Mouse (Mus musculus): Measurements from ENCODE around the gene Tlr6. TPM values are rescaled to one million over a fixed set of nuclear protein-coding genes. Genes with fewer than 3 reads are reported as not detected.

The Tlr6 gene
- 0.66 and 1.1 TPM in 2 replicates for polyA plus RNA-seq (2014; fragmentation: Nextera tagmentation; extraction: Ambion mirVana)

DNA sequence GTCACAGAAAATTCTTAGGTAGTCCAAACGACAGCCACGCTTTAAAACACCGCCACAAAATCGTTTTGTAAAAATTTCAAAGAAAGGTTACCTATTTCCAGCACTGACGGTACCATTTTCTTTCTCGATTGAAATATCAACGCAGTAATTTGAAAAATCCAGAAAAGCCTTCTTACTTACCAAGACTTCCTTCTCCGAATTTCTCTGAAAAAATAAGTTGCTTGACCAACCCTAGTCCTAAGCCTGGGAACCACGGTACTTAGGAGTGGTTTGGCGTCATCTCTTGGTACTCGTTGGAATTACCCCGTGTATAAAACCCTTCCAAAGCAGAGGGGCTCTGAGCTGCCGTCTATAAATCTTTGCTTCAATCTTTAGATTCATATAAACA, at the start of gene Tlr6:
TSS of gene Tlr6 (minus strand) at position 255 of the 388 bp plus-strand sequence.
- no peak within 1 kb of the TSS for H3K27ac ChIP-seq (ENCODE audit: low read depth)
- WGBS, result 73% methylated on average over 13 of the region's 13 CpGs
- peak; percentile 33 for DNase-seq
- no peaks in the 10 kb centered on the region for H3K36me3 ChIP-seq (ENCODE audit: insufficient read depth)
- no peaks in the 10 kb centered on the region for H3K27me3 ChIP-seq (ENCODE audit: insufficient read depth, low read length)
- no peak for ATAC-seq (ENCODE audit: insufficient read depth)
- H3K9ac ChIP-seq, result no peak within 1 kb of the TSS
- H3K4me3 ChIP-seq (ENCODE audit: low read depth, low read length), result no peak within 1 kb of the TSS
- TF ChIP-seq CTCF (IDR thresholded peaks at IDR 0.05; ENCODE audit: low read depth), result no peak
- H3K4me2 ChIP-seq, result no peak within 1 kb of the TSS
- no peaks in the 10 kb centered on the region for H3K4me1 ChIP-seq (ENCODE audit: insufficient read depth)
- no peaks in the 10 kb centered on the region for H3K9me3 ChIP-seq (ENCODE audit: low read depth, low read length)

DNA sequence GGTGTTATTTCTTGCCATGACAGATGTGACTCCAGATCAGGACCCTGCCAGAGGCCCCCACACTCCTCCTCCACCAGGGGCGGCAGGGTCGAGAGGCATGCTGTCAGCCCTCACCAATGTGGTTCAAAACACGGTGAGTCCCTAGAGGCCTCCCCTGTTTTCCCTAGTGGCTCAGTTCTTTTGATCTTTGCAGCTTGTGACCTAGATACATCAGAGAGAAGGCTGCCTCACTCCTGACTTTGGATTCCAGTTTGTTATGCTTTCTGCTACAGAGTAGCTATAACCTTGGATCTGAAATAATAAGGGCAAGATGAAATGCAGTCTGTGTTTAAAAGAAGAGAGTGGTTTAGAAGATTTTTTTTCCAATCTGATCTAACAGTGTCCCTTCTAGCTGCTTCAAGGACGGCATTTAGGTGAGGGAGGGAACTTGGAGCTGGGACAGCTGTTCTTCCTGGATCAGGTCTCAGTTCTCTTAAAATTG, 46.2 kb upstream of the Tlr6 start:
- H3K27me3 ChIP-seq (ENCODE audit: insufficient read depth, low read length), result no peaks in the 10 kb centered on the region
- ATAC-seq (ENCODE audit: insufficient read depth), result no peak
- H3K9ac ChIP-seq, result no peak overlapping the region
- TF ChIP-seq CTCF (IDR thresholded peaks at IDR 0.05; ENCODE audit: low read depth), result no peak
- no peak overlapping the region for H3K4me2 ChIP-seq
- no peak overlapping the region for H3K27ac ChIP-seq (ENCODE audit: low read depth)
- H3K36me3 ChIP-seq (ENCODE audit: insufficient read depth), result peaks cover 43% of the 10 kb centered on the region
- DNase-seq, result no peak
- 0 out of 2 replicates have a peak, but pooled peaks cover 2% of the 10 kb centered on the region for H3K9me3 ChIP-seq (ENCODE audit: low read depth, low read length)
- H3K4me1 ChIP-seq (ENCODE audit: insufficient read depth), result no peaks in the 10 kb centered on the region
- WGBS, result 30% methylated on average over 4 of the region's 4 CpGs
- no peak overlapping the region for H3K4me3 ChIP-seq (ENCODE audit: low read depth, low read length)

DNA sequence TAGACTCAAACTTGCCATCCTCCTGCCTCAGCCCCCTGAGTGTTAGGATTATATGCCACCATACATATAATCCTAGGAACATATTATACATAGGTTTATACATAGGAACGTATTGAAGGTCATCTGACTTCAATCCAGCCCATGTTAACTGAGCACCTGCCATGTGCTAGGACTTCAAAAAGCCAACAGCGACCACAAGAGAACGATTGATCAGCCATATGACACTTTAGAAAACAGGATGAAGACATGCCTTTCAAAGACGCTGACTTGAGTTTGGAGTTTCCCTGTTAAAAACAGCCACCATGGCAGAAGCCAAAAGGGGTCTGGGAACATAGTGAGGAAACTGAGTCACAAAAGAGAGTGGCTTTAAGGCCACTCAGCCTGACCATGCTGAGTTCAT, 45.4 kb upstream of the Tlr6 start:
- DNase-seq (no peak), ATAC-seq (ENCODE audit: insufficient read depth) (no peak)
- TF ChIP-seq CTCF (IDR thresholded peaks at IDR 0.05; ENCODE audit: low read depth), result no peak
- Histone ChIP-seq H3K4me2 (no peak overlapping the region), H3K4me1 (ENCODE audit: insufficient read depth) (no peaks in the 10 kb centered on the region), H3K27ac (ENCODE audit: low read depth) (no peak overlapping the region), H3K27me3 (ENCODE audit: insufficient read depth, low read length) (no peaks in the 10 kb centered on the region), H3K4me3 (ENCODE audit: low read depth, low read length) (no peak overlapping the region), H3K9ac (no peak overlapping the region), H3K36me3 (ENCODE audit: insufficient read depth) (peaks cover 35% of the 10 kb centered on the region), H3K9me3 (ENCODE audit: low read depth, low read length) (0 out of 2 replicates have a peak, but pooled peaks cover 2% of the 10 kb centered on the region)
- WGBS, result 83% methylated on average over 4 of the region's 4 CpGs

DNA sequence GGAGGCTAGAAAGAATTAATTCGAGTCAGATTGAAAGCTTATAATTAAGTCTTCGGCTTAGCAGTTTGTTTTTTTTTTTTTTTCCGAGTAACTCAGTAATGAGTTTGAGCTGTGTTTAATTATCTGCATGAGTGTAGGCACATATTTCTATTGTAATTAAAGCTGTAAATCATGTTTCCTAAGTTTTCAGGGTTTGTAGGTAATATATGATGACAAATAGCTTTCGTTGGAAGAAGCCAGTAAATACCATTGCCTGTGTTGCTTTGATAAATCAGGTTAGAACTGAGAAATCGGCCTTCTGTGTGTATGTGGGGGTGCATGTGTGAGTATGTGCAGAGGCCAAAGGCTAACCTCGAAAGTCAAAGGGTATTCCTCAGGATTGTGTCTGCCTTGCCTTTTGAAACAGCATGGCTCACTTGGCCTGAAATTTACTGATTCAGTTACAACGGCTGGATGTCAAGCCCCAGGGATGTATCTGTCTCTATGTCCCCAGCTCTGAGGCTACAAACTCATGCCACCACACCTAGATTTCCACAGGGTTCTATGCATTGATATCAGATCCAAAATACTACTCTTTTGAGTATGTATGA, 44.1 kb upstream of the Tlr6 start:
- H3K36me3 ChIP-seq (ENCODE audit: insufficient read depth), result peaks cover 26% of the 10 kb centered on the region
- ATAC-seq (ENCODE audit: insufficient read depth) (no peak), DNase-seq (no peak)
- no peak overlapping the region for H3K27ac ChIP-seq (ENCODE audit: low read depth)
- no peak overlapping the region for H3K9ac ChIP-seq
- H3K4me1 ChIP-seq (ENCODE audit: insufficient read depth), result no peaks in the 10 kb centered on the region
- 64% methylated on average over 7 of the region's 7 CpGs for WGBS
- TF ChIP-seq CTCF (IDR thresholded peaks at IDR 0.05; ENCODE audit: low read depth), result no peak
- H3K9me3 ChIP-seq (ENCODE audit: low read depth, low read length), result no peaks in the 10 kb centered on the region
- no peak overlapping the region for H3K4me3 ChIP-seq (ENCODE audit: low read depth, low read length)
- H3K4me2 ChIP-seq, result no peak overlapping the region
- no peaks in the 10 kb centered on the region for H3K27me3 ChIP-seq (ENCODE audit: insufficient read depth, low read length)

DNA sequence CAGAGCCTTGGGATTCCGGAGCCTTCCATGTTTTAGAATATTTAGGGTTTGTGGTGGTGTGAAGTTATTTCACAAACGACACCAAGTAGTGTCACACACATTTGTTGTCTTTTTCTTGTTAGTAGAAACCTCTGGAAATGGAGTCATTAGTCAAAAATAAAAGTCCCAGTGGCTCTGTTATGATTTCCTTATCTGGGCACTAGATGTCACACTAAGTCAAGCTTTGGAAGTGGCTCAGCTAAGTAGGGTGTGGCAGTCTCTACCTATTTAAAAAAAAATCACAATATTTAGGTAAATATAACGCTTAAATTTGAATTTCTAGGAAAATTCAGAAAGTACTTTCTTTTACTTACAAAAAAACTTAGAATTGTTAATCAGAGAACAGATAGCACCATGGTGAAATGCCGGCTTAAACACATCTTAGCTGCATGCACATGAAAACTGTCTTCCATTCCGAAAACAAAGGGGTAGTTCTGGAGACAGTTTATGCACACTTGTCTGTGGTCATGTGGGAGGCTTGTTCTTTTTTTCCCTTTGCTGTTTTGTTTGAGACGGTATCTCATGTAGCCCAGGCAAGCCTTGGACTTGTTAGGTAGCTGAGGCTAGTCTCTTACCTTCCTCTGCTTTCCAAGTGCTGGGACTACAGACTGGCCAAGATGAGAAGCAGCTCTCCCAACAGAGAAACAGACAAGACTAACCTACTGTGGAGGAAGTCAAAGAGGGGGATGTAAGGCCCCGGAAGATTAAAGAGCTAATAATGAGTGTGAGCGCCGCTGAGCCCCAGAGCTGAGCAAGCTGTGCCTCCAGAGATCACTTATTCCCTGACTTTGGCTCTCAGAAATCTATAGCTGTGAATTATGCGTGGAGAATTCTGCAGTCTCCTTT, 43.3 kb upstream of the Tlr6 start:
- peak; percentile 66 for DNase-seq
- Histone ChIP-seq H3K27ac (ENCODE audit: low read depth) (no peak overlapping the region), H3K4me2 (no peak overlapping the region), H3K36me3 (ENCODE audit: insufficient read depth) (peaks cover 26% of the 10 kb centered on the region), H3K4me1 (ENCODE audit: insufficient read depth) (no peaks in the 10 kb centered on the region), H3K27me3 (ENCODE audit: insufficient read depth, low read length) (no peaks in the 10 kb centered on the region), H3K9me3 (ENCODE audit: low read depth, low read length) (no peaks in the 10 kb centered on the region), H3K9ac (no peak overlapping the region), H3K4me3 (ENCODE audit: low read depth, low read length) (no peak overlapping the region)
- WGBS, result 52% methylated on average over 10 of the region's 10 CpGs
- TF ChIP-seq CTCF (IDR thresholded peaks at IDR 0.05; ENCODE audit: low read depth), result peak; percentile 51
- ATAC-seq (ENCODE audit: insufficient read depth), result no peak

DNA sequence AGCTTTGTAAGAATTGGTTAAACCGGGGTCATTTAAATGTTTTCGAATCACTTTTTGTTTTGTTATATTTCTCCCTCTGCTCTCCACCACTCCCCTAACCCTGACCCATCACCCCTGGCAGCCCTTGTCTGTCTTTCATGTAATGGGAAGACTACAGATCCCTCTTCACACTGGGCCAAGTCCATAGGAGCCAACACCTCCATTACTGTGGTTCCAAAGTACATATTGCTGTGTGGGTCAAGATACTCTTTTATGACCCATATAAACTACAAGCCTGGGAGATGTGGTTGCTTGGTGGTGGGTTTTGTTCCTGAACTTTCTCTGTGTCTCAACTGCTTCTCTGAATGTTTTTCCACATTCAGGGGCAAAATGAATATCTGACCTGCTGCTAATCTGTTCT, 35.5 kb upstream of the Tlr6 start:
- no peak overlapping the region for H3K27ac ChIP-seq (ENCODE audit: low read depth)
- no peak overlapping the region for H3K4me2 ChIP-seq
- H3K4me3 ChIP-seq (ENCODE audit: low read depth, low read length), result no peak overlapping the region
- DNase-seq, result no peak
- TF ChIP-seq CTCF (IDR thresholded peaks at IDR 0.05; ENCODE audit: low read depth), result no peak
- H3K27me3 ChIP-seq (ENCODE audit: insufficient read depth, low read length), result no peaks in the 10 kb centered on the region
- H3K36me3 ChIP-seq (ENCODE audit: insufficient read depth), result peaks cover 38% of the 10 kb centered on the region
- no peak overlapping the region for H3K9ac ChIP-seq
- 95% methylated on average over 2 of the region's 2 CpGs for WGBS
- no peaks in the 10 kb centered on the region for H3K4me1 ChIP-seq (ENCODE audit: insufficient read depth)
- H3K9me3 ChIP-seq (ENCODE audit: low read depth, low read length), result no peaks in the 10 kb centered on the region
- ATAC-seq (ENCODE audit: insufficient read depth), result no peak

DNA sequence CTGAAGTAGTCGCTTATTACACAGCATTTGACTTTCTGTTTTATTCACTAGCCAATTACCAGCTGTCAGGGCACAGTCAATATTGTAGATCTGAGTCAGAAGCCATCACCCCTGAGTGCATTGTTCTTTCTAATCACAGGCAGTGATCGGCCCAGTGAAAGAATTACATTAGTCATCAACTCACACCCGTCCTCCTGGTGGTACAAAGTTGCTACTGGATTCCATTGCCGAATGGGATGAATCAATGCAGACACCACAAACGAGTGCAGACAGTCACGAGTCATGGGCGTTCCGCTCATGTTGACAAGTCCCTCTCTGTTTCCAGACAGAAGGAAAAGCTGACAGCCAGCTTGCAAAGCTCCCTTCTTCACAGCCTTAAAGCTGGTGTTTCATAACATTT, 32.6 kb upstream of the Tlr6 start:
- peaks cover 30% of the 10 kb centered on the region for H3K36me3 ChIP-seq (ENCODE audit: insufficient read depth)
- no peak overlapping the region for H3K9ac ChIP-seq
- no peak overlapping the region for H3K27ac ChIP-seq (ENCODE audit: low read depth)
- no peak overlapping the region for H3K4me2 ChIP-seq
- no peaks in the 10 kb centered on the region for H3K4me1 ChIP-seq (ENCODE audit: insufficient read depth)
- ATAC-seq (ENCODE audit: insufficient read depth), result no peak
- DNase-seq, result no peak
- no peaks in the 10 kb centered on the region for H3K27me3 ChIP-seq (ENCODE audit: insufficient read depth, low read length)
- H3K4me3 ChIP-seq (ENCODE audit: low read depth, low read length), result no peak overlapping the region
- no peak for TF ChIP-seq CTCF (IDR thresholded peaks at IDR 0.05; ENCODE audit: low read depth)
- H3K9me3 ChIP-seq (ENCODE audit: low read depth, low read length), result no peaks in the 10 kb centered on the region
- 57% methylated on average over 8 of the region's 8 CpGs for WGBS

Data from lung, embryonic 14.5 days (tissue).